Mouse (Mus musculus) left cerebral cortex, postnatal 14 days (tissue): ENCODE measurements around the gene Erlec1. TPM values are rescaled to one million over a fixed set of nuclear protein-coding genes. Genes with fewer than 3 reads are reported as not detected.

Experiments used
- DNase-seq, 2 experiments: peaks; one replicate each; pipeline ENCODE4 v3.0.0; 2021 to 2022; ENCODE audit warnings: low spot score in 2 of 2, mixed read lengths in 1 of 2
- intact Hi-C: fragments of 180-260 bp; cut with DNase I; formaldehyde crosslinking; loops from one replicate; pipeline ENCODE4 v1.15.1; 2025
- long read RNA-seq, 2 experiments: library from polyadenylated mRNA; stranded (forward); transcript quantifications; one replicate each; pipeline ENCODE4 v2.0.0; 2021
- total RNA-seq, 2 experiments: library from RNA; stranded (reverse); gene quantifications; 2 replicates each; pipeline ENCODE4 v1.2.3; 2021

Erlec1 gene
- total RNA-seq, result 10 to 100 TPM; 56.4 to 56.7 TPM
- long read RNA-seq, experiment 1, transcript Erlec1-201 (14 exons, 2,532 nt), result major isoform, 6 of 9 reads
- long read RNA-seq, experiment 1, partial matches to known transcripts, result 1 of 9 reads
- long read RNA-seq, experiment 1, other reads (novel, unspliced or antisense), result 2 of 9 reads
- long read RNA-seq, experiment 2, transcript Erlec1-201 (14 exons, 2,532 nt), result major isoform, 8 of 18 reads
- long read RNA-seq, experiment 2, partial matches to known transcripts, result 3 of 18 reads
- long read RNA-seq, experiment 2, other reads (novel, unspliced or antisense), result 7 of 18 reads

DNA sequence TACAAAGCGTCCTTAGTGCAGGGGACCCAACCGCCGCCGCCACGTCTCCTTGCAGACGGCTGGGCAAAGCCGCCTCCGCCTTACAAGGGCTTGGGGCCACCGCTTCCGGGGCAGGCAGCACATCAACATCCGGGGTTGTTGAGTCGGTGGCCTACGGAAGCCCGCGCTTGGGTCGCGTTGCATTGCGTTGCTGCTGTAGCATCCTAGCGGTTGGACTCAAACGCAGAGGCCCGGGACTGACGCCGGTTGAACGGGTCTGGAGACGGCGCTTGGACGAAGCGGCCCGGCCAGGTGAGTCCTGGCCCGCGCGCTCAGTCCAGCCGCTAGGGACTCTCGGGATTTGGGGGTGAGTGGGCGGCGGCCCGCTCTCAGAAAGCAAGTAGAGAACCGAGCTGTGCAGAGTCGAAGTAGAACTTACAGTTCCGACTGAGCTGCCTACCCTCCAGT is at the start of gene Erlec1:
Gene Erlec1, minus strand, starts transcription at position 57 of the 447 bp plus-strand sequence.
- peak; percentile 91 to 92 for DNase-seq
- intact Hi-C loops, result no loop called here

DNA sequence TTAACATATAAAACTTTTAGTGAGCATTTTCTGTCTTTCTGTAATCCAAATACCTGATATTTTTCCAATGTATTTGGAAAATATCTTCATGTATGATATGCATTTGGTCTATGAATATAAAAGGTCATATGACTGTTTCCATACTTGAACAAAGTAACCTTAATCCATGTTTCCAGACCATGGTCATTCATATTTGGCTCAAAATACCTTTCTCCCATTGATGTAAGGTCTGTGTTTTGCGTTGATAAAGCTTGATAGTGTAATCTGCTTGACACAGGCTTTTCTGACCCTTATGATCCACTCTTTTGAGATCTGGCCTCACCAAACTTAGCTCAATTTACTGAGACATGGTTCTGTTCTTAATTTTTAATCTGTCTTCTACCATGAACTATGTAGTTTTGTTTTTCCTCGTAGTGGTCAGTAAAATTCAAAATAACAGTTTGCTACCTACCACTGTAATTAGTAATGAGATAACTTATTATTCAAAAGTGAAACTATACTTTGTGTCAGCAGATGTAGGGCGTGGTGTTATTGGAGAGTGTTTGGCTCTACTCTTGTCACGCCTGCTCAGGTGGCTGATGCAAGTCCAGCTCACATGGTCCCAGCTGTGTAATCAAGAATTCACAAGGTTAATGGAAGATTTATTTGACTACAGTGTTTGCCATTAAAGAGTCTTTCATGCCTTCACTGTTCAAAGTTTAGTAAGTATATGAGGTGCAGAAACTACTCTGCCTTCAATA is 47.2 kb upstream of the Erlec1 start:
- DNase-seq, result no peak
- intact Hi-C loops, result no loop called here

DNA sequence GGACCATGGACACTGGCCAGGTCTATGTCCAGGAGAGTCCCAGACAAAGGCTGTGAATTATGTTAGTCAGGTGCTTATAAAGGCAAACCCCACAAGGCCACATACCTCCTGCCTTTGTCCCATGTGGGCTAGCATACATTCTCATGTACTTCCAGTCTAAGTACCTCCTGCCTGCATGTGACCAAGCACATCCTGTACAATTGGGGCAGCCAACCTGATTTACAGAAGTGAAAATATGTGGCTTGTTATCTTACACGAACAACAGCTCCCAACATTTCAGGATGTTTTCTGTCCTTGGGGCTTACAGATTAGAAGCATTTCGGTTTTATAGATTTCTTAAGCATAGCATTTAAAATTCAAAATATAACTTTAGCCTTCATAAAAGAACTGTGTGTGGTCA is 45.9 kb upstream of the Erlec1 start:
- intact Hi-C loops, result no loop called here
- DNase-seq, result no peak

DNA sequence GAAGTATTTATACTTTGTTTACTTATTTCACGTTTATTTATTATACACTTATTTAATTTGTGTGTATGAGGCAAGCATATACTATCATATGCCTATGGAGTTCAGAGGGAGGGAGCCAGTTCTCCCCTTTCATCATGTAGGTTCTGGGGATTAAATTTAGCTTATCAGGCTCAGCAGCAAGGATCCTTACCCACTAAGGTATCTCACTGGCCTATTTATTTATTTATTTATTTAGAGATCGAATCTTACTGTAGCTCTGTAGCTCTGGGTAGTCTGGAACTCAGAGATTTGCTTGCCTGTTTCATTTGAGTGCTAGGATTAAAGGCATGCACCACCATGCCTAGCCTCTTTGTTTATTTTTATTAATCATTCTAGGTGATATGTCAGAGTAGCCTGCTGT is 44.6 kb upstream of the Erlec1 start:
- no peak for DNase-seq
- intact Hi-C loops, result no loop called here

DNA sequence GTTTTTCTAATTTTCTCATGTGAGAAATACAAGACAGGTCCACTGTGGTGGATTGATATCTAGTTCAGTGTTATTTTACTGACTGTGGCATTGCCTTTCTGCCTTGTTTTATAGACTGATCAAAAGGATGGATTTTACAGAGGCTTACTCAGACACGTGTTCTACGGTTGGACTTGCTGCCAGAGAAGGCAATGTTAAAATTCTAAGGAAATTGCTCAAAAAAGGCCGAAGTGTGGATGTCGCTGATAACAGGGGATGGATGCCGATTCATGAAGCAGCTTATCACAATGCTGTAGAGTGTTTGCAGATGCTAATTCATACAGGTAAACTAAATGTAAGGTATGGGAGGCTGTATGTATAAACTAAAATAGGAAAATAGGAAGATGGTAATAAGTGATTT is 44.1 kb upstream of the Erlec1 start:
- DNase-seq, result no peak
- intact Hi-C loops, result no loop called here

DNA sequence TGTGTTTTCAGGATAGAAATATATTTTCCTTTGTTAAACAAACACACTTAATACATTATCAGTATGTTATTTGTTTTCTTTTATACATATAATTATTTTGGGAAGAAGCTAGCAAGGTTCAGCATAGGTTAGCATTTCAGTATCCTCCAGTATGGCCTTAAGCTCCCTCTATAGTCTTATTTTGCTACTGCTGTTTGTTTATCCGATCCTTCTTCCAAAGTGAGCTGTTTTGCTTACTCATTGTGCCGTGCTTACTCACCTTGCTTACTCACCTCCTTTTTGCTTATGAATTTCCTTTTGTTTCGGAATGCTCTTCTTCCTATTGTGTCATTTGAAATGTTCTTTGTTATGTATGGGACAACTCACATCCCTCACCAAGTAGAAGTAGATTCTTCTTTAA is 42.5 kb upstream of the Erlec1 start:
- intact Hi-C loops, result no loop called here
- no peak for DNase-seq

DNA sequence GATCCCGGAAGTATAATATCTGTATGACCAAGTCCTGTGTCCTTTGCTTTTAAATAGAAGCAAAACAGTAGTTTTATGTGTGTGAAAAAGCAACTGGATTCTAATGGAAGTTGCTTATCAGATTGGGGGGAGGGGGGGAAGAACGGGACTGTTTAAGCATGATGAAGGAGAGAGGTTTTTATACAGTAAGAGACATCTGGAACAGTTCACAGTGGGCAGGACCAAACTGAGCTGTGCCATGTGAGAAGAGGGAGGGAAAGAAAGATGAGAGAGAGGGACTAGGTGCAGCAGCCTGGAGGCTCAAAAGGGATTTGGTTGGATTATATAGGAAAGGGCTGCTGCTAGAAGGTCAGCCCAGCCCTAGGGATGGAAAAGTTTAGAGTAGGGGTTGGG is 32.5 kb upstream of the Erlec1 start:
- intact Hi-C loops, result no loop called here
- no peak for DNase-seq

DNA sequence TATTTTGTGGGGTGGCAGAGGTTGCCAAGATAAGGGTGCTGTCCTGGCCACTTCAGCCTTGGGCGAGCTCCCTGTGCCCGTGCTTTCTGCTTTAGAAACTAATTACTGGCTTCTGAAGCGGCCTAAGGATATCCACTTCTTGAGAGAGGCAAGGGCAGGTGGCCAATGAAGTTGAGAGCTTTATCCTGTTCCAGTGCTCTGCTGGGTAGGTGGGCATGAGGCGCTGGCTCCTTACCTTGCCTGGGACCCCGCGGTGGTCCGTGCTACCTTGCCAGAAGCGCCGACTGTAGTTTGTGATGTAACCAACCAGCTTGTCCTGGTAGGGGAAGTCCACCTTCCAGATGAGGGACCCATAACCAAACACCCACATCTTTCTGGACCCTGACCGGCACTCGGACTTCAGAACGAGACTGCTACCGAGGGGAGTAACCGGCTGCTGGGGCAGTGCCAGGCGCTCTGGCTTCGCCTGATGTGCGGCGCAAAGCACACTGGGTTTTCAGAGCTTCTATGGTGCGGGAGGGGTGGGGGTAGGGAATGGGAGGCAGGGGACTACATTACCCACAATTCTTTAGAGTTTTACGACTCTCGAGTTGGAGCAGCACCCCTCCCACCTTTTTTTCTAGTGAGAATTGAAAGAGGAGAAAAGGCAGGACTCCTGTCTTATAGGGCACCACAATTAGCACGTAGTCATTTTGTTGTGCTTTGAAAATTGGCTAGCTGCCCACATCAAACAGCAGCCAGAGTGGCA is 31.9 kb upstream of the Erlec1 start, which contains the start of gene Chac2:
Gene Chac2, minus strand, starts transcription at position 474 of the 748 bp plus-strand sequence.
- intact Hi-C loops, result no loop called here
- peak; percentile 88 to 90 for DNase-seq

DNA sequence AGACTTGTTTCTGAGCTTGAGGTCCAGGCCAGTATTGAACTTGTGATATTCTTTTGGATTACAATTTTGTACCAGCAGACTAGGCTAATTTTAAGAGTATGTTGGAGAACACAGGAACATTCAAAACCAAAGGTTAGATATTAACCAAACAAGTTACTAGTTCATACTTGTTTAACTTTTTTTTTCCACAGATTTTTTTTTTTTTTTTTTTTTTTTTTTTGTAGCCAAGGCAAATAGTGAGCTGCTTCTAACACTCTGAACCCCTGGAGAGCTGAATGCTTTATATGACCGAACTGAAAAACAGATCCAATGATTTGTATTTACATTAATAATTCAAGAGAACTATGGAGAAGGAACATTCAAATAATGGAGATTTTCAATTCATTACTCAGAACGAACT is 31.1 kb upstream of the Erlec1 start:
- DNase-seq, result no peak
- intact Hi-C loops, result no loop called here

DNA sequence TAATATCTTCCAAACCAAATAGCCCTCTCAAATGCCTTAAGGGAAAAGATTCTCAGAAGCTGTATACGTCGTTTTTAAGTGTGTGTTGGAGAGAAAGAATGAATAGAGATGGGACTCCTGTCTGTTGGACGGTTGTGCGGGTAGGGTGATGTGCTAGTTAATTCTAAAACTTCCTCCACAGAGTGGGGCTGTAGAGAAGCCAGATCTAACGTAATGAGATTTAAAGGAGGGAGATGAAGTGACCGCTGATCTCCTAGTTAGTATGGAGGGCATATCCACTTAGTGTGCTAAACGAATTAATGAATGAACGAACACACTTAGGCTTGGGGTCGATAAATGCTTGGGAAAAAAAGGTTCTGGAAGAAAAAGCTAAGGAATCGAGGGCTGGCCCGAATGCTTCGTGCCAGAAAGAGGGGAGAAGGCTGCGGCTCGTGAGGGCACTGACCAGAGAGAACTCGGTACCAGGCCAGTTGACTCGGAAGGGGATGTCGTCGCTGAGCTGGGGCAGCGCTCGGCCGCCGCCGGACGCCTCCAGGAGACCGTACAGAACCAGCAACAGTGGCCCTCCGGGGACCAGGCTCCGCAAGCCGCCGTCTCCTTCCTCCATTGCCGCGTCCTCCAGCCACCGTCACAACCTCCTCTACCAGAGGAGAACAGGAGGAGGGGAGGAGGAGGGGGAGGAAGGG is 523 bp downstream of the Erlec1 start:
- DNase-seq, result peak; percentile 10 to 25
- intact Hi-C loops, result no loop called here

DNA sequence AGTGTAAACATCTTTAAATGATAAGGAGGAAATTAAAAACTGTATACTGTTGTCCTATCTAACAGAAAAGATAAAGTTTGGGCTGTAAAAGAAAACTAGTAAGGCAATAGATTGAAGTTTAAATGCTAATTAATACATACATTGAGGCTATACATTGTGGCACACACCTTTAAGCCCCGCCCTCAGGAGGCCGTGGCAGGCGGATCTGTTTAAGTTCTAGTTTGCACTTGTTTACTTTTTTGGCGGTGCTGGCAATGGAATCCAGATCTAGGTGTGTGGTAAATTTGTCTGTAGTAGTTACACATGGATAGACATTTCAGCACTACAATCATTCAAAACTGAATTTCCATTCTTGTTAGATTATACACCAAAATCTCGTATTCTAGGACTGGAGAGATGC is 1.3 kb downstream of the Erlec1 start:
- intact Hi-C loops, result no loop called here
- no peak for DNase-seq

DNA sequence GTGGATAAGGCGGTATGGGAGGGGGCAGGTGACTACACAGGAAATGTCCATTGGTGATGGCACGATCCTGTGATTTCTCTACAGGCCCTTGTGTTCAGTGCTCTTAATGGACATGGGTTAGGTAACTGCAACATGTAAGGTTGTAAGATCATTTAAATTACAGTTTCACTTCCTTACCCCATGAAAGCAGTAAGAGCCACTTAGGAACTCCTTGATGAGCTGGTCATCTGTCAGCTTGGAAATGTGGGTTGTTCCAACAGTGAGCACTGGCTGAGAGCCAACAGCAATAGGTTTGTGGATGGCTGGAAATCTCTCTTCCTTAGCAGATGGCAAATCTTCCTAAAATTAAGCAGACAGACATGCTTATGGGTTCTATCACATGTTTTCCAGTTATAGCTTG is 10.6 kb downstream of the Erlec1 start:
- DNase-seq, result peak in 1 of 2 experiments; percentile 15
- intact Hi-C loops, result loop anchor here (10.0 kb wide), 1 partner anchor 119 kb away; no protein-coding TSS in a partner anchor

DNA sequence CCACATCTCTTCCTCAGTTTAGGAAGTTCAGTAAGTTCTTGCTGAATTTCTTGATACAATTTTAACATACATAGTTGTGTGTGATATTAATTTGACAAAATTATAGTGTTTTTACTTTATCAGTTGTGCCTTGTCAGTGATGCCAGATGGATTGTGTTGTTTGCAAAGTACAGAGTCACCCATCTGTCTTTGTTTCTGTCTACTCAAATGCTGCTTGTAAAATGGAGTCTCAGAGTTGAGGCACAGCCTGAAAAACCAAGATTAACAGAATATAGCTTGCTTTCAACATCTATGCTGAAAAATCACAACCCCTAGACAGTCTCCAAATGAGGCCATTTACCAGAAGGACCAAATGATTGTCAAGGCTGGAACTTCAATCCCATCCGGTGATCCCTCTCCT is 25.6 kb downstream of the Erlec1 start:
- DNase-seq, result no peak
- intact Hi-C loops, result no loop called here

DNA sequence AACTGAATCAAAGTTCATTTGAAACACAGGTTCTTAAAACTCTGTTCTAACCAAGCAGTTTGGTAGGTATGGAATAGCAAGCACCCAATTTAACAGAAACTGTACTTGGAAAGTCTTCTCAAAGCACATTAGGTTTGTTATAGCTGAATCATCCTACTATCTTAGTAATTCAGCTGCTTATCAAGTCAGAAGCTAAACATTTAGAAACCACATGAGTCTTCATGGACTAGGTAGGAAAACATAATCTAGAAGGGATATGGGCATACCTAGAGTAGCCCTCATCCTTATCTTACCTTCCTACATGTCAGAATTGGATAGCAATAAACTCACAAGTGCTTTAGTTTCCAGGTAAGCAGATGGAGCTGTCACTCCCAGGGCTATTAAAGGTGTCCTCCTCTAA is 26.1 kb downstream of the Erlec1 start:
- no peak for DNase-seq
- intact Hi-C loops, result no loop called here

DNA sequence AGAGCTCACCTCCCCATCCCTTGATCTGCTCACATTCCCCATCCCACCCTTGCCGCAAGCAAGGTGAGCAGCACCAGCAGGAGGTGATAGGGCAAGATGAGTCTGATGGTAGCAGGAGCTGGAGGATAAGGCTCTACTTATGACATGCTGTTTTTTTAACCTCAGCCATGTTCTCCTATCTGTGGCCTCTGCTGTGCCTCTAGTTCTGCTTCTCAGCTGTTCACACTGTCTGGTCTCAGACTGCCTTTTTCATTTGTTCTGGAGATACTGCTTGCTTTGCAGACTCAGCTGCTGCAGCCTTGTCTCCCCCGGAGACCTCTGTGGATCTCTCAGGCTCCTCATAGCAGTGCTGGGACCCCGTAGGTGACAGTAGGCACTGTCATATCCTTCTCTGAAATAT is 30.9 kb downstream of the Erlec1 start:
- DNase-seq, result no peak
- intact Hi-C loops, result no loop called here

DNA sequence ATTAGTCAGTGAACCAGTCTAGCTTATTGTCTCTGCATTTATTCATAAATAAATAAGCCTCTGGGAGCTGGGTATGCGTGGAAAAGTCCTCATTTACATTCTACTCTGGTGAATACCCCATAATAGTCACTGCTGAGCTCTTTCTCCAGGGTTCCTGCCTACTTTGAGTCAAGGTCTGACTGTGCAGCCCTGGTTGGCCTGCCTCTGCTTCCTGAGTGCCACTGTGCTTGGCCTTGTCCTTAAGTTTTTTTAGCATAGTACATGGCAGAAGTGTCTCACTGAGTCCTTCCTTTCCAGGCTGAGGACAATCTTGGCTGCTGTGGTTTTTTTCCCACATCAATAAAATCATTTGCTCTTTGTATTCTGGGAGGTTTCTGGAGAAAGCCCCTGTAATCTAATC is 33.5 kb downstream of the Erlec1 start:
- DNase-seq, result no peak
- intact Hi-C loops, result no loop called here

DNA sequence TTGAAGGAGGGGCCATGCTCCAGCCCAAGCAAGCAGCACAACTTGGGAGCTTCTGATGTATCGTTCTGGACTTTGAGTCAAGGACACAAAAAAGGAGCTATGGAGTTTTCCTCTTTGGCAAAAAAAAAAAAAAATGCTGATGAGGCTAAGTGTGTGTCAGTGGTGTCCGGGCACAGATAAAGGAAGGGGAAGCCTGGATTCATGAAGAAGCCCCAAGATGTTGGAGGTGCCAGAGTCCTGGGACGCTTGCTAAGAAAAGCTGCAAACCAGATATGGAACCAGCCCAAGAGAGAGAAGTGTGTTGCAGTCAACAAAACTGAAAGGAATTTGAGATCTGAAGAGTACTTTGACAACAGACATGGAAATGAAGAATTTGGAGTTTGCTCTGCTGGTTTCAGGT is 41.8 kb downstream of the Erlec1 start:
- intact Hi-C loops, result no loop called here
- no peak for DNase-seq

DNA sequence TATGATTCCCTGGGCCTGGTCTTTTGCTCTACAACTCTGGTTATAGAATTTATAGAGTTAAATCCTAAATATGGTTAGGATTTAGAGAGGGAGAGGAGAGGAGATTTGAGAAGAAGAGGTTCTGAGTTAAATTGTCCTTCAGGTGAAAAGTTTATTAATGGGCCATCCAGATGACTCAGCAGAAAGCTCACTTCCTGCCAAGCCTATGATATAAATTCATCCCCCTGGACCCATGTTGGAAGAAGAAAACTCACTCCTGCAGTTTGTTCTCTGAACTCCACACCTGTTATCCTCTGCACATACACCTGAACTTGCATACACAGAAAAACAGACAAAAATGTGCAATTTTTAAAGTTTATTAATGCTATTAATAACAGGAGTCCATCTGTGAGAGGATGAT is 54.8 kb downstream of the Erlec1 start:
- DNase-seq, result no peak

DNA sequence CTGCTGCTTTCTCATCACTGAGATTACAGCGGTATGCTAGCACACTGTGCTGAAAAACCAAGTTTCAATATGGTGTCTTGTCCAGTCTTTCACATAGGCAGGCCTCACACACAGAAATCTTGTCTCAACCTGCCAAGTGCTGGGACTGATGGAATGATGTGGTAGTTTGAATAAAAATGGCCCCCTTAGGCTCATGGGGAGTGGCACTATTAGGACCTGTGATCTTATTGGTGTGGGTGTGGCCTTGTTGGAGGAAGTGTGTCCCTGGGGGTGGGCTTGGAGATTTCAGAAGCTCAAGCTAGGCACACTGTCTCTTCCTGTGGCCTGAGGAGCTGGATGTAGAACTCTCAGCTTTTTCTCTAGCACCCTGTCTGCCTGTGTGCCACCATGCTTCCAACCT is 57.9 kb downstream of the Erlec1 start:
- intact Hi-C loops, result no loop called here
- DNase-seq, result no peak

More for the DNA sequence above, 54.8 kb downstream of the Erlec1 start:
- intact Hi-C loops, result no loop called here

DNA sequence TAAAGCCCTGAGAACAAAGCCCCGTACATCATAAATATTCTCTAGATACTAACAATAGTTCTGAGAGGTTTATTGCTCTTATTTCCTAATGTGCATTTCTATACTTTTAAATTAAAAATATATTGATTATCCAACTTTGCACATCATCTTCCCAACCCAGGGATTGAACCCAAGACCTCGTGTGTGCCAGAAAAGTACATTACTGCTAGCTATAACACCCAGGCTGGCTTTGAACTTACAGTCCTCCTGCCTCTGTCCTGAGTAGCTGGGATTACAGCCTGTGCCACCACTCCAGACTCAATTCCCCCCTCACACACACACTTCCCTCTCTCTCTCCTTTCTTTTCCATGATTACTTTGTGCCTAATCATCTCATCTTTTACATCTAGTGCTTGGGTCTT is 66.0 kb downstream of the Erlec1 start:
- intact Hi-C loops, result no loop called here

More for the DNA sequence above, 66.0 kb downstream of the Erlec1 start:
- DNase-seq, result no peak
